Mouse (Mus musculus) thymus, postnatal 25 days (tissue): ENCODE data around the gene Ndufs4.
"Not testable (repeated sequence)": the region's sequence is repeated elsewhere in the genome, so short reads cannot be mapped to it uniquely, and the experiment has no call there.

Experiments used
- DNase-seq: peaks from one replicate; pipeline ENCODE4 v3.0.0; 2022

Gene Ndufs4

DNA sequence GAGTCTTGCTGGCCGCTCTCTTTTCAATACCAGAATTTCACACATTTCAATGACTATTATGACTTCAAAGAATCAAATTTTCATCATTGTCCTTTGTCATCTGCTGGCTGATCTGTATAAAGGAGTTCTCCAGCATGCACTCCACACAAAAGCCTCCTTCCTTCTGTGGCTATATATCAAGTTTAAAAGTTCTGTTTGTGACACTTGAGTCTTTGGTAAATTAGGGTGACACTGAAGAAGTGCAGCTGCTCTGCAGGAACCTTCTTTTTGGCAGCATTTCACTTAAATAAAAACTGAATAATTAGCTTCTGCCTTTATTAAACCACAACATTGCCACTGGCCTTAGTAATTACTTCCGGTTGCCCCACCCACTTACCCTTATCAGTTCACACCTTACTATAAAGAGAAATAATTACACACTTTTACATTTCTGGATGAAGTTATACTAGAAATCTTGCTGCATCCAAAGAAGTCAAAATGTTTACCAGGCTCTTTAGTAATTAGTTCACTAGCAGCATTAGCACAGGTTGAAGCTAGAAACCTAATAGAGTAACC is 68.1 kb downstream of the Ndufs4 start:
- DNase-seq = no peak

DNA sequence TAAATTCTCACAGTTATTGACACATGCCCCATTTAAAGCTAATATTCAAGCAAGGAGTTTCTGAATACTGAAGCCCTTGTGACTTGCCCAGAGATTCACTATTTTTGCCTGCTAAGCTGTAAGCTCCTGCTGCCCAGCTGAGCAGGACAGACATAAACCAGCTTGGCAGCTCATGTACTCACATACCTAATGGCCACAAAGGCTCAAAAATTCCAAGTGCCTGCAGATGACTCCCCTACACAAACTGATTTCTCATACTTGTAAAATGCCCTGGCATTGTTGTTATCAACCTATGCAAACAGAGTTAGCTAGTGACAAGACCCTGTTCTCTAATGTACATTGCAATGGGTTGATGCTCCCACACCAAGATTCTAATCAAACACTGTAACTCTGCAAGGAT is 68.9 kb downstream of the Ndufs4 start:
- no peak for DNase-seq

DNA sequence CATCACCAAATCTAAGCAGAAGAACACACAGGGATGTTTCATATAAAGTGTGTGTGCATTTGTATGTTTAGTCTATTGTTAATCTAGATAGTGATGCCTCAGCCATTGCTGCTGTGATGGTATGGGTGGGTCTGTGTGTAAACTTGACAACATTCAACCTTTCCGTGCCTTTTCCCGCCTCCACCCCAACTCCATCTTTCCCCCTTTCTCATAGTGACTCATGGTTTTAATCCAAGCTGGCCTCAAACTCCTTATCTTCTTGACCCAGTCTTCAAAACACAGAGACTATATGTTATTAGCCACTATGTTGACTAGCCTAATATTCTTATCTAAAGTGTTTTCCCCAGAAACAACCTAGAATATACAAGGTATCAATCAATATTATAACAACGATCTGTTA is 72.7 kb downstream of the Ndufs4 start:
- no peak for DNase-seq

- DNase-seq = no peak
These were observed 73.1 kb downstream of the Ndufs4 start for GRCm38 (mm10) chr13:114314953-114315352.

GRCm38 (mm10) chr13:114310591-114310990 is 77.5 kb downstream of the Ndufs4 start:
- DNase-seq = no peak

DNA sequence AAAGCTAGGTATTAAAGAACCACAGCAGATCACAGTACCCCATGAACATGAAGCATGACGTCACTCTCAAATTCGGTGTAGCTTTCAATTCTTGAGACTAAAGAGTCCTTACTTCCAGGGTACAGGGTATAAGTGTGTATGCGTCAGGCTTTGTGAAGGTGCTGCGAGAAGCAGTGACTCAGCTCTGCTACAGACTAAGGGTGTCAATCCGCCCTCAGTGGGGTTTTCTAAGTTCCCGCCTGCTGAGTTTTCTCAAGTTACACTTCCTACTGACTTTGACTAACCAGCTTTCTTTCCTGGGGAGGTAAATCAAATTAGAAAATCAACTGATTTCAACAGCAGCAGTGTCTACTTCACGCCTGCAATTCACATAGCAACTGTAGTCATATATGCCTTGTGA is 83.4 kb downstream of the Ndufs4 start:
- DNase-seq = no peak

- DNase-seq = no peak
These were observed 84.4 kb downstream of the Ndufs4 start for GRCm38 (mm10) chr13:114303466-114304175.

GRCm38 (mm10) chr13:114297761-114298160 is 90.3 kb downstream of the Ndufs4 start:
- DNase-seq = no peak

DNA sequence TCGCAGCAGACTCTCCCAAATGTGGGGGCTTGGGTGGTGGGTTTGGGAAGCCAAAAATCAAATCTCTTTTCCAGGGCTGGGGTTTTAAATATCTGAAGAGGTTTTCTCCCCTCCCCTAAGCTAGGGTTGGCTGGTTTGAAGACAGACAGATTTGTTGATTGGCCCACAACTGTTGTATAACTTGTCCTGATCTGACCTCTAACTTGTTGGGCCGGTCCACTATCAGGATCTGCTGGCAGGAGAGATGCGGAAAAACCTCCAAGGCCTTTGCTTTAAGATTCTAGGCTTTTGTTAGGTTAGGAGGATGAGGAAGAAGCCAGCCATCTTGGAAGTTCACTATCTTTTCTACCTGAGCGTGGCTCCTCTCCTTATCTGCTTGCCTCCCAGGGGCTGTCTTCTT is 91.5 kb downstream of the Ndufs4 start:
- no peak for DNase-seq

GRCm38 (mm10) chr13:114289411-114289810 is 98.6 kb downstream of the Ndufs4 start:
- DNase-seq = no peak

- DNase-seq = no peak
These were observed 99.5 kb downstream of the Ndufs4 start for GRCm38 (mm10) chr13:114288511-114288910.

DNA sequence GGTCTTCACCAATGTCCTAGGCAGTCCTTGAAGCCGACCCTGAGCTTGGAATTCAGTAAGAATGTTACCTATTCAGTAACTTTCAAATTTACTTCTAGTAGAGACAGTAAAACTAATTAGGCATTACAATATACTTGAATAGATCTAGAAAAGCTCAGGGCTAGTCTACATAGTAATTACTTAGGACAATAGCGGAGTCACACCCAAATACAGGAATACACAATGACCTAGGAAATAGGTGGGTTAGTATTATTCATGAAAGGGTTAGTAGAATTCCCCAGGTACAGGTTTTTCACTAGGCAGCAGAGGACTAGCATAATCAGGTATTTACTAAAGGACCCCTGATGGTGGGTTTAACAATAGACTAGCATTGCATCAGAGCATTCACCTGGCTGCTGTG is 109.4 kb downstream of the Ndufs4 start:
- DNase-seq = not testable (repeated sequence)

- DNase-seq = no peak
These were observed 110.8 kb downstream of the Ndufs4 start for GRCm38 (mm10) chr13:114277277-114277676.

DNA sequence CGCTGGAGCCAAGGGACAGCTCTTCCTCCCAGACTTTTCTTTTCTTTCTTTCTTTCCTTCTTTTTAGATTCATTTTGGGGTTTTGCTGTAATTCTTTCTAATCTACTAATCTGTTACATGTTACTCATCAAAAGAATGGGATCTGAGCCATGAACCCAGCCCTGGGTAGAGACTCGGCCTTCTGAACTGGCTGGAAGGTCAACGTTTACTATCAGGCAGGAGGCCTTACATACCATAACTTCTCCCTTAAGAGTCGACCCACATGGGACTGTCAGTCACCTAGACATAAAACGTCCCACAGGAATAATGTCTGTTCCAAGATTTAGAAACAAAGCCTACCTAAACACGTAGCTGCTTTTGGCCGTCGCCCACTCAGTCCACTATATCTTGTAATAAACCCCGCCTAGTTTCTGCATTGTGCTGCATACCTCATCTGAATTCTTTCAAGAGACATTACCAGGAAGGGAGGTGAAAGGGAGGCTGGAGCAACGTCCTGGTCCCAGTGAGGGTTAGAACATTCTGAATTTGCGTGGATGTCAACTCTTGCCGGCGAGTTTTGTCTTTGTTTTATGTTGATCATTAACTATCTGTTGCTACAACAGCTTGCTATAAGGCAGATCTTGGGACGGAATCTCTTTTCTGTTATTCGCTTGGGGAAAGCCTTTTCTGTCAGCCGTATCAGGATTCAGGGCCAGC is 116.5 kb downstream of the Ndufs4 start:
- no peak for DNase-seq

GRCm38 (mm10) chr13:114267741-114268140 is 120.3 kb downstream of the Ndufs4 start:
- no peak for DNase-seq

DNA sequence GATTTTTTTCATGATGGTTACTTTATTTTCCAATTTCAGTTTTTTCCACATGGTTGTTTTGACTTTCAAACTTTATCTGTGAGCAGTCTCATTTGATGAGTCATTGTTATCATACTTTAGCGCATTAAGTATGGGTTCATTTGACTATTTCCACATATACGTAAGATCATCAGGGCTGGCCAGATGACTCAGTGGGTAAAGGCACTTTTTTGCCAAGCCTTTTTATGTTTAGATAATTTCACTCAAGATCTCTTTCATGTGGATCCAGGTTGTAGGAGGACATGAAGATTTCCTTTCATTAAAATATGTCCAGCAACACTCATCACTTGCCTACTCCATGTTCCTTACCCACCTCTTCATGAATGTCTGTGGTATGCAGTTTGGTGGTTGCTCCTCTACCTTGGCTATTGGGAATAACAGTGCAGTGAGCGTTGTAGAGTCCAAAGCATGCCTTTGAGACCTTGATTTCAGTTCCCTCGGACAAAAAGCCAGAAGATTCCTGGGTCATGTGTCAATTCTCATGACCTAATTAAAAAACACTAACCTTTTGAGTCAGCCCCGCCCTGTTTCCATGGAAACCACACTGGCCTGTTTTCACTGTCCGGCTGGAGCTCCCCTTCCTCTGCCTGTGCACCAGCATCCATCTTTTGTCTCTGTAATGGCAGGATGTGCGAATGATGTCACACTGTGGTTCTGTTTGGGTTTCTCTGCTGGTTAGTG is 127.4 kb downstream of the Ndufs4 start:
- no peak for DNase-seq

GRCm38 (mm10) chr13:114254697-114255096 is 133.4 kb downstream of the Ndufs4 start:
- no peak for DNase-seq
